Mouse (Mus musculus): ENCODE measurements around the gene G3bp2.

G3bp2 gene

DNA sequence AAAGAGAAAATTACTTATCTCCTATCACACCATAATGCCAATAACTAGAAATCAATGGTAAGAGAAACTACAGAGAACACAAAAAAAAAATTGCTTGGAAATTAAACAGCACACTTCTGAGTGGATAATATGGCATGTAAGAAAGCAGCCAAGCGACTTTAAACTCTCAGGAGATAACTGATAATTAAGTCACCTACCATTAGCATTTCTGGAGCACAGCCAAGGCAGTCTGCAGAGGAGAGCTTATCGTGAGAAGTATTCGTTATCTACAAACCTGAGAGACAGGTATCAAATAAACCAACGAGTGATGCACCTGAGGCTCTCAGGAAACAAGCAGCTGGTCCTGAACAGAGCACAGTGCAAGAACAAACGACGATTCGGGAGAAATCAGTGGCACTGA, 71.8 kb downstream of the G3bp2 start:
- DNase-seq (ENCODE audit: low spot score in 2 of 2), result no peak

DNA sequence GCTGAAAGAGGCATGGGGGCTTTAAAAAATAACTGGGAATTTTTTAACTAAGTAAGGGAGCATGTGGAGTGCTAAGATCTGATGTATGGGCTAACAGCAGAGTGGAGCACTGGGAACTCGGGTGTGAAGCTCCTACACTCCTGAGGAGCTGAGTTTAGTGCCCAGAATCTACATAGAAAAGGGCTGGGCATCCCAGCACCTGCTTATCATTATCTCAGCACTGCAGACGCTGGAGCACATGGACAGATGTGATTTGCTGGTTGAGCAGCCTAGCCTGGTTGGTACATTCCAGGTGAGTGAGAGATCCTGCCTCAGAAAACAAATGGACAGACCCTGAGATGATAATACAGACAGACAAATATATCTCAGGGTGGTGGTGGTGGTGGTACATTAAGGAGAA, 73.7 kb downstream of the G3bp2 start:
- no peak for DNase-seq (ENCODE audit: low spot score in 2 of 2)

DNA sequence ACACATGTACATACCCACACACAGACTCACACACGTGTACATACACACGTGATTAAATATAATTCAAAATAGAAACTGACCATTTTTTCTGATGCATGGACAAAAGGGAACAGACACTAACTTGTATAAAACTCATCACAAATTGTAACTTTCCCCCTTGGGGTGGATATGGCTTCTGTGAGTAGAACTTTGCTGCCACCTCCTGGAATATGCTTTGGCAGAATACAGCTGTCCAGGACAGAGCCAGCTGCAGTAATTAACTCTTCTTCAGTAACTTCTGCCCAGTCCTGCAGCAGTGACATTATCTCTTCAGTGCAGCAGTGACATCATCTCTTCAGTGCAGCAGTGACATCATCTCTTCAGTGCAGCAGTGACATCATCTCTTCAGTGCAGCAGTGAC, 80.5 kb downstream of the G3bp2 start:
- DNase-seq (ENCODE audit: low spot score in 2 of 2), result peak in 1 of 2 experiments; percentile 4
